Mouse (Mus musculus): Measurements from ENCODE around the gene Ccdc124. TPM values are rescaled to one million over a fixed set of nuclear protein-coding genes. Genes with fewer than 3 reads are reported as not detected.

Gene Ccdc124
- total and polyA plus RNA-seq, 3 experiments, result 36.2 to 82.0 (median 58.7) TPM

GRCm38 (mm10) chr8:70869601-70870041, 4.1 kb downstream of the Ccdc124 start:
- peak; percentile 48; the same call in 1 of the 2 replicates for TF ChIP-seq ZC3H11A (IDR thresholded peaks at IDR 0.05; ENCODE audit: low read depth, low read length)
- TF ChIP-seq ELF1 (IDR thresholded peaks at IDR 0.05; ENCODE audit: low read depth, low read length), result peak; percentile 9; the same call in 1 of the 2 replicates
- TF ChIP-seq PAX5 (IDR thresholded peaks at IDR 0.05; ENCODE audit: low read length), result no peak
- TF ChIP-seq CHD1 (IDR thresholded peaks at IDR 0.05; ENCODE audit: low read depth, low read length), result no peak
- no peak for TF ChIP-seq UBTF (IDR thresholded peaks at IDR 0.05; ENCODE audit: low read depth, low read length)
- TF ChIP-seq E2F4 (IDR thresholded peaks at IDR 0.05; ENCODE audit: insufficient replicate concordance, low read depth, low read length), result no peak
- TF ChIP-seq MEF2A (IDR thresholded peaks at IDR 0.05; ENCODE audit: borderline replicate concordance, low read depth, low read length), result no peak
- TF ChIP-seq MAFK (IDR thresholded peaks at IDR 0.05; ENCODE audit: insufficient replicate concordance, low read length), result no peak
- peak; percentile 73 to 96 for TF ChIP-seq CTCF (conservative IDR thresholded peaks at IDR 0.05 in 1 of 2, IDR thresholded peaks at IDR 0.05 in 1 of 2; ENCODE audit: low read depth in 2 of 2, low read length in 2 of 2)
- TF ChIP-seq ZNF384 (IDR thresholded peaks at IDR 0.05; ENCODE audit: low read depth, low read length), result no peak
- no peak for TF ChIP-seq RCOR1 (conservative IDR thresholded peaks at IDR 0.05; ENCODE audit: low read depth, low read length)
- TF ChIP-seq HCFC1 (IDR thresholded peaks at IDR 0.05; ENCODE audit: low read depth, low read length), result no peak
- TF ChIP-seq BHLHE40 (IDR thresholded peaks at IDR 0.05; ENCODE audit: low read depth, low read length), result no peak
- TF ChIP-seq ZKSCAN1 (IDR thresholded peaks at IDR 0.05; ENCODE audit: borderline replicate concordance, low read depth, low read length), result no peak
- no peak for TF ChIP-seq TBP (conservative IDR thresholded peaks at IDR 0.05; ENCODE audit: low read depth, low read length)
- no peak for TF ChIP-seq MXI1 (IDR thresholded peaks at IDR 0.05; ENCODE audit: low read depth, low read length)
- TF ChIP-seq CHD2 (IDR thresholded peaks at IDR 0.05; ENCODE audit: low read length), result no peak
- TF ChIP-seq ZMIZ1 (IDR thresholded peaks at IDR 0.05; ENCODE audit: low read depth, low read length), result no peak
- TF ChIP-seq MAX (IDR thresholded peaks at IDR 0.05; ENCODE audit: low read length), result no peak
- TF ChIP-seq ETS1 (conservative IDR thresholded peaks at IDR 0.05; ENCODE audit: low read depth, low read length), result no peak
- no peak for TF ChIP-seq POLR2A (IDR thresholded peaks at IDR 0.05; ENCODE audit: low read depth, low read length)
- peak; percentile 89 for TF ChIP-seq RAD21 (IDR thresholded peaks at IDR 0.05; ENCODE audit: low read depth, low read length)
- TF ChIP-seq SIN3A (IDR thresholded peaks at IDR 0.05; ENCODE audit: low read length), result no peak
- no peak for TF ChIP-seq JUN (IDR thresholded peaks at IDR 0.05; ENCODE audit: insufficient read depth, low read depth, low read length)
- no peak for TF ChIP-seq NRF1 (IDR thresholded peaks at IDR 0.05; ENCODE audit: low read depth, low read length)
- TF ChIP-seq SMC3 (IDR thresholded peaks at IDR 0.05; ENCODE audit: low read depth, low read length), result peak; percentile 90
- no peak for TF ChIP-seq USF2 (conservative IDR thresholded peaks at IDR 0.05; ENCODE audit: low read depth, low read length)
- TF ChIP-seq TCF12 (IDR thresholded peaks at IDR 0.05; ENCODE audit: low read depth, low read length), result no peak; the same call in 1 of the 2 replicates
- no peak for TF ChIP-seq GABPA (IDR thresholded peaks at IDR 0.05; ENCODE audit: insufficient replicate concordance, low read depth, low read length)
- TF ChIP-seq IRF4 (IDR thresholded peaks at IDR 0.05; ENCODE audit: low read depth, low read length), result no peak
- no peak for TF ChIP-seq POLR2AphosphoS2 (IDR thresholded peaks at IDR 0.05; ENCODE audit: low read depth, low read length)
- TF ChIP-seq USF1 (IDR thresholded peaks at IDR 0.05; ENCODE audit: low read depth, low read length), result no peak
- Histone ChIP-seq H3K36me3 (replicated peaks in 1 of 2; ENCODE audit: control insufficient read depth in 1 of 2, insufficient read depth in 1 of 2, low read length in 1 of 2) (peaks cover 14 to 44% of the 10 kb centered on the region in 2 experiments), H3K27ac (ENCODE audit: insufficient read depth, low read depth) (no peak overlapping the region), H3K9me3 (replicated peaks; ENCODE audit: low read length) (no peaks in the 10 kb centered on the region), H3K27me3 (replicated peaks) (peaks cover 5% of the 10 kb centered on the region), H3K9ac (ENCODE audit: insufficient read depth, low read depth) (no peak overlapping the region), H3K4me3 (replicated peaks in 1 of 3; ENCODE audit: low read depth in 2 of 3, low read length in 2 of 3, poor library complexity in 1 of 3) (no peak overlapping the region), H3K4me1 (ENCODE audit: control insufficient read depth in 1 of 2, insufficient read depth in 2 of 2) (peaks cover 16 to 53% of the 10 kb centered on the region in 2 experiments), H3K79me2 (replicated peaks; ENCODE audit: control insufficient read depth, extremely low read depth, insufficient read depth, poor library complexity, severe bottlenecking) (no peaks in the 10 kb centered on the region), H3K4me2 (ENCODE audit: insufficient read depth, low read depth, poor library complexity, severe bottlenecking) (no peak overlapping the region)
- in situ Hi-C loops (cut with MboI; ENCODE audit: low pct_ligation_motif_present, low pct_unique_long_range_greater_than_20kb, low sequenced_read_pairs), result no loop called here
- dilution Hi-C loops (cut with MboI; ENCODE audit: extremely low pct_ligation_motif_present, extremely low pct_unique_long_range_greater_than_20kb, low sequenced_read_pairs), result no loop called here
- DNase-seq (ENCODE audit: extremely low read depth), result peak; percentile 68

Data from CH12.LX (cell line).